Mouse (Mus musculus) G1E (cell line): ENCODE results near the gene 6030468B19Rik.

ENCODE experiments used
- CTCF ChIP-seq: IDR thresholded peaks from 2 replicates; pipeline ENCODE4 v1.5.1; 2012; ENCODE audit warnings: low read depth, low read length, inconsistent platforms, mixed read lengths
- GATA1 ChIP-seq: IDR thresholded peaks from 2 replicates; pipeline ENCODE4 v1.6.1; 2012; ENCODE audit warnings: borderline replicate concordance, low read length, inconsistent platforms, mixed read lengths
- GATA2 ChIP-seq: IDR thresholded peaks from 2 replicates; pipeline ENCODE4 v1.6.1; 2012; ENCODE audit warnings: low read depth, low read length, inconsistent platforms, borderline replicate concordance
- POLR2AphosphoS5 ChIP-seq: IDR thresholded peaks from 2 replicates; pipeline ENCODE4 v1.6.1; 2012; ENCODE audit warnings: low read depth, low read length, inconsistent platforms; ENCODE audit not compliant: insufficient replicate concordance
- TAL1 ChIP-seq: conservative IDR thresholded peaks from 2 replicates; pipeline ENCODE4 v1.6.1; 2012; ENCODE audit warnings: low read depth, low read length, inconsistent platforms, mixed read lengths

DNA sequence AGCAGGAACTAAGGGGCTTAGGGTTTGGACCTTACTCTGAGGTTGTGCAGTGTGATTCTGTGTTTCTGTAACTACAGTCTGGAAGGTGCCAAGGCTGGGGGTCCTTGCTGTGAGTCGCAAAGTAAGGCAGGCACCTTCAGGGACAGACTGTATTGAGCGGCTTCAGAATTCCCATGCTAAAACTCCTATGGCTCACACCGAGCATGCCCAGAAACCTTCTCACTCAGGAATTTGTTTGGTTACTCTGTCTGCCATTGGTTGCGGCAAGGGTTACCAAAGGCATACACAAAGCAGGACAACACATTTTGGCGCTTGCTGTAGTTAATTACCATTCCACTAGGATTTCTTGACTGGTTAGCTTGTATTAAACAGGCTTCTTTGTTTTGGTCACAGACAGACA, 28.7 kb downstream of the 6030468B19Rik start:
- TF ChIP-seq POLR2AphosphoS5, result no peak
- TF ChIP-seq CTCF, result no peak
- TF ChIP-seq GATA1, result no peak
- TF ChIP-seq TAL1, result no peak
- no peak for TF ChIP-seq GATA2
